Mouse (Mus musculus) layer of hippocampus, adult 2 months (tissue): ENCODE results near the gene Arhgap20. TPM values are rescaled to one million over a fixed set of nuclear protein-coding genes. Genes with fewer than 3 reads are reported as not detected.

Source experiments
- DNase-seq, 2 experiments: peaks; one replicate each; pipeline ENCODE4 v3.0.0; 2022; ENCODE audit warnings: low spot score in 2 of 2
- H3K27ac ChIP-seq: fragments of 200-600 bp; 2 replicates; pipeline ENCODE4 v1.8.1; 2022
- H3K4me3 ChIP-seq: fragments of 200-600 bp; 2 replicates; pipeline ENCODE4 v1.8.1; 2022; ENCODE audit warnings: mild to moderate bottlenecking
- CTCF ChIP-seq: fragments of 200-600 bp; conservative IDR thresholded peaks from 2 replicates; pipeline ENCODE4 v1.8.1; 2022; ENCODE audit warnings: antibody characterized with exemption, mild to moderate bottlenecking, moderate library complexity
- total RNA-seq, 2 experiments: library from RNA; stranded (reverse); gene quantifications; 2 replicates each; pipeline ENCODE4 v1.2.3; 2021

The Arhgap20 gene
- total RNA-seq, 2 experiments from 2014 or later = 62.9 to 66.6 TPM

GRCm38 (mm10) chr9:51831596-51831995 is 66.5 kb downstream of the Arhgap20 start:
- no peak for TF ChIP-seq CTCF
- no peak overlapping the region for H3K4me3 ChIP-seq
- no peak overlapping the region for H3K27ac ChIP-seq
- DNase-seq = no peak

- Histone ChIP-seq H3K4me3 (no peak overlapping the region), H3K27ac (no peak overlapping the region)
- DNase-seq = no peak
- no peak for TF ChIP-seq CTCF
Measured at GRCm38 (mm10) chr9:51832368-51832767, 67.2 kb downstream of the Arhgap20 start.

- DNase-seq = no peak
- Histone ChIP-seq H3K27ac (peak overlapping the region; percentile 36; the same call in 1 of the 2 replicates), H3K4me3 (no peak overlapping the region)
- TF ChIP-seq CTCF = no peak
Measured at GRCm38 (mm10) chr9:51837716-51838115, 72.6 kb downstream of the Arhgap20 start.

- Histone ChIP-seq H3K27ac (no peak overlapping the region), H3K4me3 (no peak overlapping the region)
- no peak for DNase-seq
- TF ChIP-seq CTCF = no peak
Measured at GRCm38 (mm10) chr9:51843216-51843615, 78.1 kb downstream of the Arhgap20 start.

GRCm38 (mm10) chr9:51845796-51846195 is 80.7 kb downstream of the Arhgap20 start:
- H3K27ac ChIP-seq = no peak overlapping the region
- no peak overlapping the region for H3K4me3 ChIP-seq
- no peak for DNase-seq
- TF ChIP-seq CTCF = no peak

- no peak for TF ChIP-seq CTCF
- no peak overlapping the region for H3K4me3 ChIP-seq
- DNase-seq = no peak
- H3K27ac ChIP-seq = no peak overlapping the region
Measured at GRCm38 (mm10) chr9:51853772-51854171, 88.6 kb downstream of the Arhgap20 start.

- Histone ChIP-seq H3K27ac (no peak overlapping the region), H3K4me3 (no peak overlapping the region)
- no peak for TF ChIP-seq CTCF
- DNase-seq = no peak
Measured at GRCm38 (mm10) chr9:51864273-51864672, 99.1 kb downstream of the Arhgap20 start.

GRCm38 (mm10) chr9:51866634-51867033 is 101.5 kb downstream of the Arhgap20 start:
- H3K4me3 ChIP-seq = no peak overlapping the region
- no peak for TF ChIP-seq CTCF
- H3K27ac ChIP-seq = no peak overlapping the region
- DNase-seq = no peak

- DNase-seq = no peak
- TF ChIP-seq CTCF = no peak
- H3K27ac ChIP-seq = no peak overlapping the region
Measured at GRCm38 (mm10) chr9:51869056-51869455, 103.9 kb downstream of the Arhgap20 start.

GRCm38 (mm10) chr9:51874348-51874747 is 109.2 kb downstream of the Arhgap20 start:
- H3K4me3 ChIP-seq = no peak overlapping the region
- no peak overlapping the region for H3K27ac ChIP-seq
- no peak for DNase-seq
- no peak for TF ChIP-seq CTCF

More at GRCm38 (mm10) chr9:51869056-51869455, 103.9 kb downstream of the Arhgap20 start:
- no peak overlapping the region for H3K4me3 ChIP-seq

GRCm38 (mm10) chr9:51875531-51875930 is 110.4 kb downstream of the Arhgap20 start:
- no peak for DNase-seq

GRCm38 (mm10) chr9:51881386-51881785 is 116.2 kb downstream of the Arhgap20 start:
- Histone ChIP-seq H3K4me3 (no peak overlapping the region), H3K27ac (no peak overlapping the region)
- DNase-seq = peak; percentile 16 to 32
- TF ChIP-seq CTCF = no peak

More at GRCm38 (mm10) chr9:51875531-51875930, 110.4 kb downstream of the Arhgap20 start:
- no peak for TF ChIP-seq CTCF
- Histone ChIP-seq H3K4me3 (no peak overlapping the region), H3K27ac (no peak overlapping the region)

GRCm38 (mm10) chr9:51881881-51882280 is 116.7 kb downstream of the Arhgap20 start:
- DNase-seq = no peak
- no peak overlapping the region for H3K27ac ChIP-seq
- H3K4me3 ChIP-seq = no peak overlapping the region
- no peak for TF ChIP-seq CTCF

GRCm38 (mm10) chr9:51883319-51883718 is 118.2 kb downstream of the Arhgap20 start:
- Histone ChIP-seq H3K27ac (no peak overlapping the region), H3K4me3 (no peak overlapping the region)
- TF ChIP-seq CTCF = no peak
- no peak for DNase-seq

GRCm38 (mm10) chr9:51892921-51893320 is 127.8 kb downstream of the Arhgap20 start:
- TF ChIP-seq CTCF = no peak
- Histone ChIP-seq H3K4me3 (no peak overlapping the region), H3K27ac (no peak overlapping the region)
- DNase-seq = no peak

Other genes with a start within 250 kb of the Arhgap20 start
- 10 to 100 TPM; 17.1 to 18.7 TPM for gene Fdx1, start 198.2 kb downstream of the Arhgap20 start, total RNA-seq